Mouse (Mus musculus) lung, postnatal 0 days (tissue): ENCODE results near the gene Bace2. TPM values are rescaled to one million over a fixed set of nuclear protein-coding genes. Genes with fewer than 3 reads are reported as not detected.
A peak's percentile ranks its signal among the peaks of the same experiment; 100 is the strongest.

Experiments
- ATAC-seq: fragments of 200-750 bp; cut with Nextera tagmentation; 2 replicates; pipeline ENCODE4 v1.8.0; 2017; ENCODE audit warnings: moderate library complexity
- DNase-seq: peaks from one replicate; pipeline ENCODE4 v3.0.0-alpha.2; 2016; ENCODE audit warnings: low spot score
- H3K27ac ChIP-seq: fragments of 300-500 bp; sonication (generic); 2 replicates; pipeline ENCODE4 v1.5.1; 2014; ENCODE audit warnings: antibody characterized with exemption, mild to moderate bottlenecking, low read length, mixed read lengths
- H3K27me3 ChIP-seq: fragments of 300-500 bp; sonication (generic); replicated peaks from 2 replicates; pipeline ENCODE4 v1.6.1; 2014; ENCODE audit warnings: low read length, mixed read lengths; ENCODE audit not compliant: insufficient read depth
- H3K36me3 ChIP-seq: fragments of 300-500 bp; sonication (generic); 2 replicates; pipeline ENCODE4 v1.6.1; 2014; ENCODE audit warnings: low read length, mixed read lengths; ENCODE audit not compliant: insufficient read depth
- H3K4me1 ChIP-seq: fragments of 300-500 bp; sonication (generic); 2 replicates; pipeline ENCODE4 v1.6.1; 2014; ENCODE audit warnings: antibody characterized with exemption, low read depth, low read length, mixed read lengths; ENCODE audit not compliant: insufficient read depth
- H3K4me2 ChIP-seq: fragments of 300-500 bp; sonication (generic); replicated peaks from 2 replicates; pipeline ENCODE4 v1.6.1; 2014; ENCODE audit warnings: low read depth, mild to moderate bottlenecking, low read length, moderate library complexity, mixed read lengths
- H3K4me3 ChIP-seq: fragments of 300-500 bp; sonication (generic); 2 replicates; pipeline ENCODE4 v1.5.1; 2014; ENCODE audit warnings: low read depth, low read length
- H3K9ac ChIP-seq: fragments of 300-500 bp; sonication (generic); replicated peaks from 2 replicates; pipeline ENCODE4 v1.6.1; 2014; ENCODE audit warnings: low read depth, mild to moderate bottlenecking
- H3K9me3 ChIP-seq: fragments of 300-500 bp; sonication (generic); 2 replicates; pipeline ENCODE4 v1.6.1; 2016; ENCODE audit warnings: low read length, mixed read lengths
- CTCF ChIP-seq: IDR thresholded peaks from 2 replicates; pipeline ENCODE4 v1.5.1; 2016; ENCODE audit warnings: antibody characterized with exemption, mild to moderate bottlenecking
- EP300 ChIP-seq: IDR thresholded peaks from 2 replicates; pipeline ENCODE4 v1.6.1; 2016; ENCODE audit warnings: antibody characterized with exemption, mild to moderate bottlenecking, control low read depth
- WGBS: fragments of 180-500 bp; shearing (Covaris S2); extraction: QIAGEN DNeasy Blood & Tissue Kit; methylation state at CpG from one replicate; pipeline ENCODE4 v1.1.7; 2014; 5-methylcytosine and 5-hydroxymethylcytosine counted together
- polyA plus RNA-seq: library from polyadenylated mRNA; unstranded; fragments of >200 nt; fragmentation: Nextera tagmentation; extraction: Ambion mirVana; gene quantifications from 2 replicates; pipeline ENCODE4 v1.2.1, GENCODE M21; 2015

Bace2 gene
- polyA plus RNA-seq, 1 experiment from 2014 or later, result 16.2 TPM

- Histone ChIP-seq H3K9me3 (no peaks in the 10 kb centered on the region), H3K9ac (no peak overlapping the region), H3K4me3 (no peak overlapping the region), H3K27ac (no peak overlapping the region), H3K27me3 (no peaks in the 10 kb centered on the region), H3K36me3 (no peaks in the 10 kb centered on the region), H3K4me1 (no peaks in the 10 kb centered on the region), H3K4me2 (no peak overlapping the region)
- ATAC-seq, result no peak; the same call in 1 of the 2 replicates
- peak; percentile 17 for DNase-seq
- 50% methylated on average over 8 of the region's 8 CpGs for WGBS
- TF ChIP-seq EP300, result no peak
- TF ChIP-seq CTCF, result no peak
These were observed 5.8 kb downstream of the Bace2 start for GRCm38 (mm10) chr16:97362231-97362888.

DNA sequence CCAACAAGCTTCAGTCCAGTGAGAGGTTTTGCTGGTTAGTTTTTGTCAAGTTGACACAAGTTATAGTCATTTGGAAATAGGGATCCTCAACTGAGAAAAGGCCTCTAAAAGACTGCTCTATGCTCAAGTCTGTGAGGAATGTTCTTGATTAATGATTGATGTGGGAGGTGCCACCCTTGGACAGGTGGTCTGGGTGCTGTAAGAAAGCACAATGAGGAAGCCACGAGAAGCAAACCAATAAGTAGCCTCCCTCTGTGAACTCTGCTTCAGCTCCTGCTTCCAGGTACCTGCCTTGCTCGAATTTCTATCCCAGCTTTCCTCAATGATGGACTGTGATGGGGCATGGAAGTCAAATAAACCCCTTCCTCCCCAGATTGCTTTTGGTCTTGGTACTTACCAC, 9.6 kb downstream of the Bace2 start:
- Histone ChIP-seq H3K36me3 (no peaks in the 10 kb centered on the region), H3K4me2 (no peak overlapping the region), H3K4me3 (no peak overlapping the region), H3K27me3 (no peaks in the 10 kb centered on the region), H3K9ac (no peak overlapping the region), H3K4me1 (no peaks in the 10 kb centered on the region), H3K27ac (no peak overlapping the region), H3K9me3 (no peaks in the 10 kb centered on the region)
- DNase-seq (no peak), ATAC-seq (no peak)
- TF ChIP-seq EP300, result no peak
- 24% methylated on average over 2 of the region's 2 CpGs for WGBS

DNA sequence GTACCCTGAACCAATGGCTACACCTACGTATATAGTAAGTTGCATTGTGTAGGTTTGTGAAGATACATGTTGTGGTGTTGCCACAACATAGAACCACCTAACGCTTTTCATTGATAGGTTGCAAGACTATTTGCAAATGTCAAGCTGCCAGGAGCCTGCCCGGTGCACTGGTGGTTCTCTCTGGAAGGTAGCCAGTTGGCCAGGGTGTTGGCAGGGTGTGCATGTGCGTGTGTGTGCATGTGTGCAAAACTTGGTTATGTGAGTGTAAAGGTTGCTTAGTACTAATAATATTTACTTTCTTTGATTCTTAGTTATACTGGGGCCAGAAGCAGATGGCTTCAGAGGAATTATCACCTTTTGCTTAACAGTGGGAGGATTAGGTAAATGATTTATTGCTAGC, 13.7 kb downstream of the Bace2 start:
- 68% methylated on average over 4 of the region's 4 CpGs for WGBS
- DNase-seq (no peak), ATAC-seq (no peak)
- H3K9ac ChIP-seq, result no peak overlapping the region
- H3K36me3 ChIP-seq, result no peaks in the 10 kb centered on the region
- no peaks in the 10 kb centered on the region for H3K4me1 ChIP-seq
- TF ChIP-seq EP300 (no peak), CTCF (no peak)
- H3K4me3 ChIP-seq, result no peak overlapping the region
- H3K4me2 ChIP-seq, result no peak overlapping the region
- H3K27ac ChIP-seq, result no peak overlapping the region
- H3K9me3 ChIP-seq, result no peaks in the 10 kb centered on the region
- no peaks in the 10 kb centered on the region for H3K27me3 ChIP-seq

DNA sequence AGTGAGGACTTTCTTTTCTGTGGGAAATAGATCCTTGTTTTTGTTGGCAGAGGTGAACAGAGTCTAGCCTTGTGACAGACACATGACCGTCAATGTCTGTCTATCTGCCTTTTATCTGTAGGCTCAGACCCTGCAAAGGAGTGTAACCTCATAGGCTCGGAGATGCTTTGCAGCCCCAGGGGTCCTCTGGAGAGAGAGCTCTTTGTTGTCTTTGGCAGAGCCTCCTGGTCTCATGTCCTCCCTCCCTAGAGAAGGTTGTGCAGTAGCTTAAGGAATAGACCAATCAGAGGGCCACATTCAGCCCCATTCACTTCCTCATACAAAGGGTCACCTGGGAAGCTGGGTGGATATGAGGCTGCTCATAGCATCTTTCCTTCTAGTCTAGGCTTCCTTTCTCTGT, 31.4 kb downstream of the Bace2 start:
- ATAC-seq (no peak), DNase-seq (no peak)
- 73% methylated on average over 2 of the region's 2 CpGs for WGBS
- Histone ChIP-seq H3K27ac (no peak overlapping the region), H3K36me3 (no peaks in the 10 kb centered on the region), H3K4me1 (no peaks in the 10 kb centered on the region), H3K27me3 (no peaks in the 10 kb centered on the region), H3K4me2 (no peak overlapping the region), H3K4me3 (no peak overlapping the region), H3K9ac (no peak overlapping the region), H3K9me3 (no peaks in the 10 kb centered on the region)
- TF ChIP-seq CTCF, result no peak
- TF ChIP-seq EP300, result no peak

- 16% methylated on average over 2 of the region's 2 CpGs for WGBS
- H3K4me1 ChIP-seq, result no peaks in the 10 kb centered on the region
- no peak overlapping the region for H3K4me2 ChIP-seq
- peak; percentile 86 for ATAC-seq
- no peak overlapping the region for H3K27ac ChIP-seq
- no peak overlapping the region for H3K9ac ChIP-seq
- H3K27me3 ChIP-seq, result no peaks in the 10 kb centered on the region
- H3K9me3 ChIP-seq, result no peaks in the 10 kb centered on the region
- no peak overlapping the region for H3K4me3 ChIP-seq
- H3K36me3 ChIP-seq, result no peaks in the 10 kb centered on the region
- peak; percentile 24; the same call in 1 of the 2 replicates for TF ChIP-seq EP300
- no peak for TF ChIP-seq CTCF
- peak; percentile 72 for DNase-seq
These were observed 34.7 kb downstream of the Bace2 start for GRCm38 (mm10) chr16:97391289-97391688.

GRCm38 (mm10) chr16:97391701-97392384, 35.3 kb downstream of the Bace2 start:
- TF ChIP-seq EP300 (no peak), CTCF (no peak)
- no peaks in the 10 kb centered on the region for H3K9me3 ChIP-seq
- no peak overlapping the region for H3K4me2 ChIP-seq
- H3K4me1 ChIP-seq, result no peaks in the 10 kb centered on the region
- DNase-seq (no peak), ATAC-seq (0 out of 2 replicates have a peak, but pooled peaks have one; percentile 11)
- H3K27me3 ChIP-seq, result no peaks in the 10 kb centered on the region
- H3K27ac ChIP-seq, result no peak overlapping the region
- H3K4me3 ChIP-seq, result no peak overlapping the region
- no peaks in the 10 kb centered on the region for H3K36me3 ChIP-seq
- no peak overlapping the region for H3K9ac ChIP-seq
- 43% methylated on average over 3 of the region's 3 CpGs for WGBS
